Comparison of ENCODE assay signal across 9 mouse cellular contexts in genomic region chr6:83135571-83136161, GRCm38 (mm10). TPM values are rescaled to one million over a fixed set of nuclear protein-coding genes. Genes with fewer than 3 reads are reported as not detected.
DNase-seq lines count a peak whose midpoint lies in the region; ATAC-seq lines count a peak whose summit lies in the region.
"Had no signal": no experiment of that assay in that cellular context is flagged by ENCODE, and none has a peak within 500 bp of the region (broad histone marks: within the 10 kb centered on the region; RNA-seq: fewer than 3 reads in every experiment).

No protein-coding gene starts in this region.

- H3K9me3 ChIP-seq in embryonic facial prominence, embryonic 13.5 days: no peaks in the 10 kb centered on the region
- H3K9me3 ChIP-seq in hindbrain, embryonic 10.5 days: no peaks in the 10 kb centered on the region
- H3K9me3 ChIP-seq in limb, embryonic 10.5 days (replicated peaks): no peaks in the 10 kb centered on the region
- no peaks in the 10 kb centered on the region for H3K9me3 ChIP-seq in midbrain, embryonic 12.5 days

- no peaks in the 10 kb centered on the region for H3K36me3 ChIP-seq in embryonic facial prominence, embryonic 13.5 days
- H3K36me3 ChIP-seq in hindbrain, embryonic 10.5 days: peaks cover 11% of the 10 kb centered on the region; the same call in 1 of the 2 replicates
- H3K36me3 ChIP-seq in limb, embryonic 10.5 days: peaks cover 12% of the 10 kb centered on the region
- H3K36me3 ChIP-seq in midbrain, embryonic 12.5 days: no peaks in the 10 kb centered on the region

- peak overlapping the region; percentile 87 for H3K9ac ChIP-seq in embryonic facial prominence, embryonic 13.5 days
- H3K9ac ChIP-seq in midbrain, embryonic 12.5 days (replicated peaks): peak overlapping the region; percentile 85; the same call in 1 of the 2 replicates

- ATAC-seq in embryonic facial prominence, embryonic 13.5 days (ENCODE audit: insufficient number of reproducible peaks, insufficient read depth, low FRiP score, low TSS enrichment, low read depth): no peak
- ATAC-seq in midbrain, embryonic 12.5 days (ENCODE audit: low FRiP score, low read depth): no peak

- peaks cover 45% of the 10 kb centered on the region for H3K4me1 ChIP-seq in embryonic facial prominence, embryonic 13.5 days
- H3K4me1 ChIP-seq in hindbrain, embryonic 10.5 days (replicated peaks): peaks cover 63% of the 10 kb centered on the region
- H3K4me1 ChIP-seq in limb, embryonic 10.5 days: peaks cover 66% of the 10 kb centered on the region
- peaks cover 40% of the 10 kb centered on the region for H3K4me1 ChIP-seq in midbrain, embryonic 12.5 days

- no peaks in the 10 kb centered on the region for H3K27me3 ChIP-seq in embryonic facial prominence, embryonic 13.5 days
- peaks cover 15% of the 10 kb centered on the region for H3K27me3 ChIP-seq in hindbrain, embryonic 10.5 days (ENCODE audit: insufficient read depth, poor library complexity, severe bottlenecking)
- H3K27me3 ChIP-seq in limb, embryonic 10.5 days (ENCODE audit: low read depth, poor library complexity, severe bottlenecking): no peaks in the 10 kb centered on the region
- peaks cover 31% of the 10 kb centered on the region for H3K27me3 ChIP-seq in midbrain, embryonic 12.5 days

- H3K4me3 ChIP-seq in embryonic facial prominence, embryonic 13.5 days: peak overlapping the region; percentile 51
- peak overlapping the region; percentile 84 for H3K4me3 ChIP-seq in hindbrain, embryonic 10.5 days
- H3K4me3 ChIP-seq in limb, embryonic 10.5 days: peak overlapping the region; percentile 69
- H3K4me3 ChIP-seq in midbrain, embryonic 12.5 days: peak overlapping the region; percentile 55

- peak overlapping the region; percentile 100 for H3K27ac ChIP-seq in embryonic facial prominence, embryonic 13.5 days
- H3K27ac ChIP-seq in hindbrain, embryonic 10.5 days: peak overlapping the region; percentile 100
- peak overlapping the region; percentile 99 for H3K27ac ChIP-seq in limb, embryonic 10.5 days
- H3K27ac ChIP-seq in midbrain, embryonic 12.5 days (replicated peaks): no peak overlapping the region

- WGBS in embryonic facial prominence, embryonic 13.5 days: 3% methylated on average over 37 of the region's 37 CpGs
- 2% methylated on average over 37 of the region's 37 CpGs for WGBS in hindbrain, embryonic 10.5 days
- WGBS in limb, embryonic 10.5 days: 3% methylated on average over 37 of the region's 37 CpGs
- WGBS in midbrain, embryonic 12.5 days: 4% methylated on average over 34 of the region's 37 CpGs

- peak; percentile 49 for DNase-seq in adrenal gland, adult 2 months
- no peak for DNase-seq in adrenal gland, postnatal 4 days (ENCODE audit: low spot score in 2 of 2)
- DNase-seq in hindbrain, embryonic 10.5 days (ENCODE audit: low spot score): peak; percentile 49
- peak; percentile 64 for DNase-seq in limb, embryonic 10.5 days (ENCODE audit: low spot score)
- DNase-seq in MN1 (ENCODE audit: low spot score): no peak
- no peak for DNase-seq in left cerebral cortex, adult 8-10 months (ENCODE audit: low spot score in 2 of 2)

- peak overlapping the region; percentile 79 for H3K4me2 ChIP-seq in embryonic facial prominence, embryonic 13.5 days
- peak overlapping the region; percentile 78 for H3K4me2 ChIP-seq in midbrain, embryonic 12.5 days (replicated peaks)

RNA-seq across cellular contexts. Expression of gene Rtkn, which starts 0.4 kb away (rescaled TPM):
- 10 to 100 TPM in 1 of 2 experiments, 1 to 10 TPM in 1; 9.5 to 10.2 TPM for total RNA-seq in adrenal gland, adult 2 months (2021)
- 93.6 and 100 TPM in 2 replicates for polyA plus RNA-seq in adrenal gland, adult 2 months (2012; rRNA removed)
- total RNA-seq in adrenal gland, postnatal 4 days (2021): 10 to 100 TPM; 36.8 to 40.3 TPM
- polyA plus RNA-seq in embryonic facial prominence, embryonic 13.5 days (2015; fragmentation: Nextera tagmentation; extraction: Ambion mirVana): 46.7 and 51.8 TPM in 2 replicates
- 40.5 and 46.4 TPM in 2 replicates for polyA plus RNA-seq in hindbrain, embryonic 10.5 days (2016; fragmentation: Nextera tagmentation; extraction: Ambion mirVana)
- polyA plus RNA-seq in limb, embryonic 10.5 days (2016; fragmentation: Nextera tagmentation; extraction: Ambion mirVana): 34.2 and 51.8 TPM in 2 replicates
- 31.9 and 39.5 TPM in 2 replicates for polyA plus RNA-seq in midbrain, embryonic 12.5 days (2016; fragmentation: Nextera tagmentation; extraction: Ambion mirVana)
- total RNA-seq in left cerebral cortex, adult 8-10 months (2022): 100 to 1,000 TPM in 1 of 4 experiments, 10 to 100 TPM in 3; 91.4 to 114 (median 92.8) TPM

RNA-seq across cellular contexts. Expression of gene Ino80b, which starts 10.4 kb away (rescaled TPM):
- 10 to 100 TPM; 16.1 to 27.3 TPM for total RNA-seq in adrenal gland, adult 2 months (2021)
- 90.2 and 102 TPM in 2 replicates for polyA plus RNA-seq in adrenal gland, adult 2 months (2012; rRNA removed)
- 10 to 100 TPM; 29.0 to 31.7 TPM for total RNA-seq in adrenal gland, postnatal 4 days (2021)
- polyA plus RNA-seq in embryonic facial prominence, embryonic 13.5 days (2015; fragmentation: Nextera tagmentation; extraction: Ambion mirVana): 13.2 and 13.9 TPM in 2 replicates
- 19.8 and 22.8 TPM in 2 replicates for polyA plus RNA-seq in hindbrain, embryonic 10.5 days (2016; fragmentation: Nextera tagmentation; extraction: Ambion mirVana)
- 17.4 and 17.8 TPM in 2 replicates for polyA plus RNA-seq in limb, embryonic 10.5 days (2016; fragmentation: Nextera tagmentation; extraction: Ambion mirVana)
- 18.4 and 19.4 TPM in 2 replicates for polyA plus RNA-seq in midbrain, embryonic 12.5 days (2016; fragmentation: Nextera tagmentation; extraction: Ambion mirVana)
- 10 to 100 TPM; 22.0 to 26.8 (median 25.4) TPM for total RNA-seq in left cerebral cortex, adult 8-10 months (2022)

RNA-seq across cellular contexts. Expression of gene Wbp1, which starts 14.3 kb away (rescaled TPM):
- 100 to 1,000 TPM in 1 of 2 experiments, 10 to 100 TPM in 1; 79.1 to 117 TPM for total RNA-seq in adrenal gland, adult 2 months (2021)
- 388 and 405 TPM in 2 replicates for polyA plus RNA-seq in adrenal gland, adult 2 months (2012; rRNA removed)
- total RNA-seq in adrenal gland, postnatal 4 days (2021): 10 to 100 TPM; 84.5 to 86.4 TPM
- 144 and 172 TPM in 2 replicates for polyA plus RNA-seq in embryonic facial prominence, embryonic 13.5 days (2015; fragmentation: Nextera tagmentation; extraction: Ambion mirVana)
- polyA plus RNA-seq in hindbrain, embryonic 10.5 days (2016; fragmentation: Nextera tagmentation; extraction: Ambion mirVana): 157 and 245 TPM in 2 replicates
- 136 and 188 TPM in 2 replicates for polyA plus RNA-seq in limb, embryonic 10.5 days (2016; fragmentation: Nextera tagmentation; extraction: Ambion mirVana)
- polyA plus RNA-seq in midbrain, embryonic 12.5 days (2016; fragmentation: Nextera tagmentation; extraction: Ambion mirVana): 210 and 223 TPM in 2 replicates
- 10 to 100 TPM; 36.5 to 47.4 (median 39.6) TPM for total RNA-seq in left cerebral cortex, adult 8-10 months (2022)

RNA-seq across cellular contexts. Expression of gene Mogs, which starts 20.4 kb away (rescaled TPM):
- total RNA-seq in adrenal gland, adult 2 months (2021): 10 to 100 TPM; 48.1 to 52.6 TPM
- polyA plus RNA-seq in adrenal gland, adult 2 months (2012; rRNA removed): 93.2 and 131 TPM in 2 replicates
- total RNA-seq in adrenal gland, postnatal 4 days (2021): 10 to 100 TPM; 60.1 to 64.3 TPM
- polyA plus RNA-seq in embryonic facial prominence, embryonic 13.5 days (2015; fragmentation: Nextera tagmentation; extraction: Ambion mirVana): 45.0 and 45.6 TPM in 2 replicates
- polyA plus RNA-seq in hindbrain, embryonic 10.5 days (2016; fragmentation: Nextera tagmentation; extraction: Ambion mirVana): 37.9 and 40.0 TPM in 2 replicates
- polyA plus RNA-seq in limb, embryonic 10.5 days (2016; fragmentation: Nextera tagmentation; extraction: Ambion mirVana): 45.3 and 53.8 TPM in 2 replicates
- 34.9 and 42.6 TPM in 2 replicates for polyA plus RNA-seq in midbrain, embryonic 12.5 days (2016; fragmentation: Nextera tagmentation; extraction: Ambion mirVana)
- 10 to 100 TPM; 27.4 to 32.3 (median 31.3) TPM for total RNA-seq in left cerebral cortex, adult 8-10 months (2022)

RNA-seq across cellular contexts. Expression of gene Wdr54, which starts 20.5 kb away (rescaled TPM):
- total RNA-seq in adrenal gland, adult 2 months (2021): 1 to 10 TPM; 2.2 to 4.7 TPM
- 3.4 and 4.8 TPM in 2 replicates for polyA plus RNA-seq in adrenal gland, adult 2 months (2012; rRNA removed)
- 1 to 10 TPM; 3.5 to 3.6 TPM for total RNA-seq in adrenal gland, postnatal 4 days (2021)
- polyA plus RNA-seq in embryonic facial prominence, embryonic 13.5 days (2015; fragmentation: Nextera tagmentation; extraction: Ambion mirVana): 7.1 and 7.9 TPM in 2 replicates
- 14.2 and 15.9 TPM in 2 replicates for polyA plus RNA-seq in hindbrain, embryonic 10.5 days (2016; fragmentation: Nextera tagmentation; extraction: Ambion mirVana)
- 10.9 and 13.7 TPM in 2 replicates for polyA plus RNA-seq in limb, embryonic 10.5 days (2016; fragmentation: Nextera tagmentation; extraction: Ambion mirVana)
- polyA plus RNA-seq in midbrain, embryonic 12.5 days (2016; fragmentation: Nextera tagmentation; extraction: Ambion mirVana): 11.2 and 13.3 TPM in 2 replicates
- 10 to 100 TPM; 31.8 to 39.1 (median 34.5) TPM for total RNA-seq in left cerebral cortex, adult 8-10 months (2022)
- total RNA-seq: common myeloid progenitor, adult 5-6 weeks had no signal

Comparison
In these comparisons a context has a peak if more than half of its experiments do, and no peak if none do; other contexts are left out.
1. DNase-seq: peak in adrenal gland, adult 2 months (single experiment), hindbrain, embryonic 10.5 days (single experiment) and limb, embryonic 10.5 days (single experiment); none in adrenal gland, postnatal 4 days (0 of 2), MN1 (single experiment) and left cerebral cortex, adult 8-10 months (0 of 2).
2. Peak in every context shown above with its lines, with median percentiles within 50 percentile points of each other: H3K4me3 ChIP-seq.